Mouse (Mus musculus) testis, adult 2 months (tissue): ENCODE measurements around the gene Sec23a.

Experiments
- CTCF ChIP-seq: fragments of 200-500 bp; IDR thresholded peaks from 2 replicates; pipeline ENCODE4 v1.5.1; 2012; ENCODE audit warnings: low read depth, mild to moderate bottlenecking, inconsistent platforms, low read length, moderate library complexity; ENCODE audit not compliant: control insufficient read depth, insufficient read depth, insufficient replicate concordance
- POLR2A ChIP-seq: fragments of 200-500 bp; IDR thresholded peaks from 2 replicates; pipeline ENCODE4 v1.6.1; 2012; ENCODE audit warnings: low read depth, mild to moderate bottlenecking, inconsistent platforms, low read length, moderate library complexity; ENCODE audit not compliant: control insufficient read depth

DNA sequence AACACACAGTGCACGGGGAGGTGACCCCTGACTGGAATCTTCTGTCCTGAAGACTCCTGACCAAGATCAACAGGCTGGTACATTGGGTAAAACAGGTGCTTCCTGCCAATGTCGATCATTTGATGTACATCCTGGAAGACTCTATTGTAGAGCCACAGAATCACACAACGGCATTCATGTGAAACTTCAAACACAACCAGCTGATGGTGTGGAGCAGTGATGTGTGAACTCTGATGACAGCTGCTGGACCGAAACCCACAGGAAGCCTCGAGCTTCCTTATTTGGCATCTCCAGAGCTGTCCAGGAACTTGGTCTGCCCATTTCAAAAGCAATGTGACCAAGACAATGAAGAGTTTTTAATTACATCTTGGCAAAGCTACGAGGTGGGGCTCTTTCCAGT, 91.0 kb downstream of the Sec23a start:
- TF ChIP-seq POLR2A = no peak
- TF ChIP-seq CTCF = no peak
